Comparison of ENCODE assay signal across 17 mouse cellular contexts in genomic region chr19:12498321-12498720, GRCm38 (mm10). TPM values are rescaled to one million over a fixed set of nuclear protein-coding genes. Genes with fewer than 3 reads are reported as not detected.
DNase-seq lines count a peak whose midpoint lies in the region; ATAC-seq and TF ChIP-seq lines count a peak whose summit lies in the region.
"Had no signal": no experiment of that assay in that cellular context is flagged by ENCODE, and none has a peak within 500 bp of the region (broad histone marks: within the 10 kb centered on the region; RNA-seq: fewer than 3 reads in every experiment).

No protein-coding gene starts in this region.

- no peak overlapping the region for H3K9ac ChIP-seq in lung, embryonic 16.5 days (ENCODE audit: low read length)
- H3K9ac ChIP-seq in forebrain, postnatal 0 days: no peak overlapping the region
- H3K9ac ChIP-seq in midbrain, embryonic 11.5 days (ENCODE audit: low read length): peak overlapping the region; percentile 100
- H3K9ac ChIP-seq in neural tube, embryonic 15.5 days (replicated peaks): no peak overlapping the region
- H3K9ac ChIP-seq: limb, embryonic 15.5 days had no signal

- no peak for ATAC-seq in lung, embryonic 16.5 days (ENCODE audit: low read depth)
- no peak for ATAC-seq in forebrain, postnatal 0 days
- ATAC-seq in midbrain, embryonic 11.5 days (ENCODE audit: low FRiP score): no peak
- ATAC-seq in neural tube, embryonic 15.5 days (ENCODE audit: low FRiP score): no peak
- ATAC-seq in activated CD4-positive, CD25-positive, alpha-beta regulatory T cell, adult 4 months: no peak

- no peak overlapping the region for H3K27ac ChIP-seq in lung, embryonic 16.5 days (ENCODE audit: low read length)
- H3K27ac ChIP-seq in forebrain, postnatal 0 days (ENCODE audit: low read depth, low read length): 0 out of 2 replicates have a peak overlapping the region, but pooled peaks have one; percentile 16
- H3K27ac ChIP-seq in midbrain, embryonic 11.5 days (ENCODE audit: low read depth, low read length): peak overlapping the region; percentile 97; the same call in 1 of the 2 replicates
- H3K27ac ChIP-seq in neural tube, embryonic 15.5 days (replicated peaks): peak overlapping the region; percentile 96
- H3K27ac ChIP-seq: heart, embryonic 10.5 days; limb, embryonic 15.5 days had no signal

- peaks cover 15% of the 10 kb centered on the region; the same call in 1 of the 2 replicates for H3K4me1 ChIP-seq in lung, embryonic 16.5 days (replicated peaks; ENCODE audit: control insufficient read depth, insufficient read depth, low read length)
- peaks cover 21% of the 10 kb centered on the region for H3K4me1 ChIP-seq in forebrain, postnatal 0 days (ENCODE audit: insufficient read depth)
- H3K4me1 ChIP-seq in midbrain, embryonic 11.5 days (ENCODE audit: control insufficient read depth, insufficient read depth, low read length): peaks cover 52% of the 10 kb centered on the region
- H3K4me1 ChIP-seq in neural tube, embryonic 15.5 days: peaks cover 62% of the 10 kb centered on the region

- WGBS in lung, embryonic 16.5 days: 61% methylated on average over 4 of the region's 4 CpGs
- 69% methylated on average over 4 of the region's 4 CpGs for WGBS in forebrain, postnatal 0 days
- WGBS in midbrain, embryonic 11.5 days: 50% methylated on average over 4 of the region's 4 CpGs
- WGBS in neural tube, embryonic 15.5 days: 34% methylated on average over 4 of the region's 4 CpGs

- H3K27me3 ChIP-seq in lung, embryonic 16.5 days (ENCODE audit: control insufficient read depth, insufficient read depth, low read depth, low read length): no peaks in the 10 kb centered on the region
- H3K27me3 ChIP-seq in forebrain, postnatal 0 days (ENCODE audit: insufficient read depth, low read length): no peaks in the 10 kb centered on the region
- no peaks in the 10 kb centered on the region for H3K27me3 ChIP-seq in midbrain, embryonic 11.5 days (ENCODE audit: control insufficient read depth, insufficient read depth, low read length)
- no peaks in the 10 kb centered on the region for H3K27me3 ChIP-seq in neural tube, embryonic 15.5 days (replicated peaks)

- 0 out of 2 replicates have a peak overlapping the region, but pooled peaks have one; percentile 92 for H3K4me2 ChIP-seq in lung, embryonic 16.5 days (ENCODE audit: low read depth, low read length)
- peak overlapping the region; percentile 79 for H3K4me2 ChIP-seq in forebrain, postnatal 0 days (ENCODE audit: low read depth)
- H3K4me2 ChIP-seq in midbrain, embryonic 11.5 days: peak overlapping the region; percentile 74
- H3K4me2 ChIP-seq in neural tube, embryonic 15.5 days: peak overlapping the region; percentile 78
- H3K4me2 ChIP-seq: limb, embryonic 15.5 days had no signal

- no peaks in the 10 kb centered on the region for H3K9me3 ChIP-seq in lung, embryonic 16.5 days (ENCODE audit: control insufficient read depth, low read length)
- H3K9me3 ChIP-seq in forebrain, postnatal 0 days (ENCODE audit: low read length): no peaks in the 10 kb centered on the region
- H3K9me3 ChIP-seq in midbrain, embryonic 11.5 days (ENCODE audit: control insufficient read depth, low read length): no peaks in the 10 kb centered on the region
- H3K9me3 ChIP-seq in neural tube, embryonic 15.5 days (replicated peaks): no peaks in the 10 kb centered on the region
- H3K9me3 ChIP-seq: heart, embryonic 10.5 days; limb, embryonic 15.5 days had no signal

- no peak overlapping the region for H3K4me3 ChIP-seq in lung, embryonic 16.5 days (ENCODE audit: low read length)
- no peak overlapping the region for H3K4me3 ChIP-seq in forebrain, postnatal 0 days (ENCODE audit: low read depth, low read length)
- peak overlapping the region; percentile 91 for H3K4me3 ChIP-seq in midbrain, embryonic 11.5 days (ENCODE audit: low read depth, low read length)
- no peak overlapping the region for H3K4me3 ChIP-seq in neural tube, embryonic 15.5 days (replicated peaks)
- H3K4me3 ChIP-seq: heart, embryonic 10.5 days; limb, embryonic 15.5 days had no signal

- TF ChIP-seq CTCF in forebrain, postnatal 0 days (IDR thresholded peaks at IDR 0.05; ENCODE audit: low read depth): no peak

- no peak for DNase-seq in lung, adult 18-20 months
- no peak for DNase-seq in forebrain, postnatal 0 days
- DNase-seq in midbrain, embryonic 11.5 days (ENCODE audit: low spot score, missing footprints): peak; percentile 77
- DNase-seq in adrenal gland, adult 2 months: no peak
- DNase-seq in liver: no peak
- DNase-seq: adrenal gland, adult 8-10 months; heart, postnatal 4 days; kidney, postnatal 14 days; layer of hippocampus, postnatal 36 days; lung, postnatal 10 days; retina, postnatal 1 day; thymus, adult 2 months had no signal

- no peaks in the 10 kb centered on the region for H3K36me3 ChIP-seq in lung, embryonic 16.5 days (ENCODE audit: control insufficient read depth, insufficient read depth, low read length)
- no peaks in the 10 kb centered on the region for H3K36me3 ChIP-seq in forebrain, postnatal 0 days (ENCODE audit: insufficient read depth)
- H3K36me3 ChIP-seq in midbrain, embryonic 11.5 days (ENCODE audit: control insufficient read depth, insufficient read depth, low read length): peaks cover 4% of the 10 kb centered on the region; the same call in 1 of the 2 replicates
- no peaks in the 10 kb centered on the region for H3K36me3 ChIP-seq in neural tube, embryonic 15.5 days
- H3K36me3 ChIP-seq: heart, embryonic 10.5 days; limb, embryonic 15.5 days had no signal

RNA-seq across cellular contexts. Expression of gene Dtx4, which starts 2.9 kb away (rescaled TPM):
- 16.0 and 16.5 TPM in 2 replicates for polyA plus RNA-seq in lung, embryonic 16.5 days (2015; fragmentation: Nextera tagmentation; extraction: Ambion mirVana)
- total RNA-seq in forebrain, postnatal 0 days (2014; rRNA removed): 43.2 and 48.8 TPM in 2 replicates
- 20.6 and 21.2 TPM in 2 replicates for polyA plus RNA-seq in forebrain, postnatal 0 days (2015; fragmentation: Nextera tagmentation; extraction: Ambion mirVana)
- 62.0 and 64.3 TPM in 2 replicates for polyA plus RNA-seq in midbrain, embryonic 11.5 days (2014; fragmentation: Nextera tagmentation; extraction: Ambion mirVana)
- 34.1 and 34.5 TPM in 2 replicates for polyA plus RNA-seq in neural tube, embryonic 15.5 days (2015; fragmentation: Nextera tagmentation; extraction: Ambion mirVana)
- 10 to 100 TPM; 16.7 to 24.2 TPM for total RNA-seq in adrenal gland, adult 2 months (2021)
- 9.2 and 10.8 TPM in 2 replicates for polyA plus RNA-seq in adrenal gland, adult 2 months (2012; rRNA removed)
- 1 to 10 TPM; 3.5 to 3.7 TPM for polyA plus RNA-seq in activated CD4-positive, CD25-positive, alpha-beta regulatory T cell, adult 4 months (2017; shearing (Covaris generic))

RNA-seq across cellular contexts. Expression of gene Mpeg1, which starts 37.7 kb away (rescaled TPM):
- polyA plus RNA-seq in lung, embryonic 16.5 days (2015; fragmentation: Nextera tagmentation; extraction: Ambion mirVana): 0.79 and 0.88 TPM in 2 replicates
- 3.2 and 3.5 TPM in 2 replicates for total RNA-seq in forebrain, postnatal 0 days (2014; rRNA removed)
- polyA plus RNA-seq in forebrain, postnatal 0 days (2015; fragmentation: Nextera tagmentation; extraction: Ambion mirVana): 0.63 and 1.1 TPM in 2 replicates
- 0.90 and 1.1 TPM in 2 replicates for polyA plus RNA-seq in midbrain, embryonic 11.5 days (2014; fragmentation: Nextera tagmentation; extraction: Ambion mirVana)
- polyA plus RNA-seq in neural tube, embryonic 15.5 days (2015; fragmentation: Nextera tagmentation; extraction: Ambion mirVana): 0.61 and 0.88 TPM in 2 replicates
- total RNA-seq in adrenal gland, adult 2 months (2021): 10 to 100 TPM; 28.3 to 31.6 TPM
- 3.1 and 4.1 TPM in 2 replicates for polyA plus RNA-seq in adrenal gland, adult 2 months (2012; rRNA removed)
- polyA plus RNA-seq in activated CD4-positive, CD25-positive, alpha-beta regulatory T cell, adult 4 months (2017; shearing (Covaris generic)): under 1 TPM in 1 of 2 experiments, not detected in 1; 0.28 TPM
- polyA plus RNA-seq: heart, embryonic 10.5 days had no signal

RNA-seq across cellular contexts. Expression of gene Fam111a, which starts 47.2 kb away (rescaled TPM):
- polyA plus RNA-seq in lung, embryonic 16.5 days (2015; fragmentation: Nextera tagmentation; extraction: Ambion mirVana): 31.1 and 33.6 TPM in 2 replicates
- 4.3 and 4.4 TPM in 2 replicates for total RNA-seq in forebrain, postnatal 0 days (2014; rRNA removed)
- polyA plus RNA-seq in forebrain, postnatal 0 days (2015; fragmentation: Nextera tagmentation; extraction: Ambion mirVana): 2.9 and 3.2 TPM in 2 replicates
- 27.4 and 31.1 TPM in 2 replicates for polyA plus RNA-seq in midbrain, embryonic 11.5 days (2014; fragmentation: Nextera tagmentation; extraction: Ambion mirVana)
- 6.2 and 11.7 TPM in 2 replicates for polyA plus RNA-seq in neural tube, embryonic 15.5 days (2015; fragmentation: Nextera tagmentation; extraction: Ambion mirVana)
- 1 to 10 TPM; 3.8 to 4.4 TPM for total RNA-seq in adrenal gland, adult 2 months (2021)
- 0.09 and 0.18 TPM in 2 replicates for polyA plus RNA-seq in adrenal gland, adult 2 months (2012; rRNA removed)
- 10 to 100 TPM; 41.0 to 41.8 TPM for polyA plus RNA-seq in activated CD4-positive, CD25-positive, alpha-beta regulatory T cell, adult 4 months (2017; shearing (Covaris generic))
